Mouse (Mus musculus): ENCODE measurements around the gene Adamts16.
A peak's percentile ranks its signal among the peaks of the same experiment; 100 is the strongest.

Gene Adamts16

GRCm38 (mm10) chr13:70836246-70836645 is 5.4 kb downstream of the Adamts16 start:
- DNase-seq (ENCODE audit: low spot score in 2 of 2) = no peak

GRCm38 (mm10) chr13:70832593-70833138 is 8.9 kb downstream of the Adamts16 start:
- DNase-seq (ENCODE audit: low spot score in 2 of 2) = no peak

- no peak for DNase-seq (ENCODE audit: low spot score in 2 of 2)
Measured at GRCm38 (mm10) chr13:70831041-70831440, 10.6 kb downstream of the Adamts16 start.

GRCm38 (mm10) chr13:70827507-70827906 is 14.1 kb downstream of the Adamts16 start:
- no peak for DNase-seq (ENCODE audit: low spot score in 2 of 2)

- no peak for DNase-seq (ENCODE audit: low spot score in 2 of 2)
Measured at GRCm38 (mm10) chr13:70825265-70825664, 16.3 kb downstream of the Adamts16 start.

GRCm38 (mm10) chr13:70823757-70824156 is 17.9 kb downstream of the Adamts16 start:
- DNase-seq (ENCODE audit: low spot score in 2 of 2) = no peak

GRCm38 (mm10) chr13:70818982-70819381 is 22.6 kb downstream of the Adamts16 start:
- DNase-seq (ENCODE audit: low spot score in 2 of 2) = no peak

- DNase-seq (ENCODE audit: low spot score in 2 of 2) = no peak
Measured at GRCm38 (mm10) chr13:70814423-70814822, 27.2 kb downstream of the Adamts16 start.

- no peak for DNase-seq (ENCODE audit: low spot score in 2 of 2)
Measured at GRCm38 (mm10) chr13:70805506-70805905, 36.1 kb downstream of the Adamts16 start.

GRCm38 (mm10) chr13:70802849-70803248 is 38.8 kb downstream of the Adamts16 start:
- DNase-seq (ENCODE audit: low spot score in 2 of 2) = no peak

- no peak for DNase-seq (ENCODE audit: low spot score in 2 of 2)
Measured at GRCm38 (mm10) chr13:70799322-70799721, 42.3 kb downstream of the Adamts16 start.

GRCm38 (mm10) chr13:70798396-70798795 is 43.2 kb downstream of the Adamts16 start:
- DNase-seq (ENCODE audit: low spot score in 2 of 2) = peak; percentile 36 to 65

- DNase-seq (ENCODE audit: low spot score in 2 of 2) = no peak
Measured at GRCm38 (mm10) chr13:70794074-70794572, 47.5 kb downstream of the Adamts16 start.

GRCm38 (mm10) chr13:70793660-70794059 is 48.0 kb downstream of the Adamts16 start:
- DNase-seq (ENCODE audit: low spot score in 2 of 2) = no peak

- no peak for DNase-seq (ENCODE audit: low spot score in 2 of 2)
Measured at GRCm38 (mm10) chr13:70792950-70793349, 48.7 kb downstream of the Adamts16 start.

GRCm38 (mm10) chr13:70789806-70790205 is 51.8 kb downstream of the Adamts16 start:
- DNase-seq (ENCODE audit: low spot score in 2 of 2) = no peak

GRCm38 (mm10) chr13:70789022-70789421 is 52.6 kb downstream of the Adamts16 start:
- no peak for DNase-seq (ENCODE audit: low spot score in 2 of 2)

- no peak for DNase-seq (ENCODE audit: low spot score in 2 of 2)
Measured at GRCm38 (mm10) chr13:70785078-70785477, 56.5 kb downstream of the Adamts16 start.

- no peak for DNase-seq (ENCODE audit: low spot score in 2 of 2)
Measured at GRCm38 (mm10) chr13:70784126-70784525, 57.5 kb downstream of the Adamts16 start.

GRCm38 (mm10) chr13:70779781-70780180 is 61.8 kb downstream of the Adamts16 start:
- no peak for DNase-seq (ENCODE audit: low spot score in 2 of 2)

- no peak for DNase-seq (ENCODE audit: low spot score in 2 of 2)
Measured at GRCm38 (mm10) chr13:70778872-70779554, 62.6 kb downstream of the Adamts16 start.

- peak in 1 of 2 experiments; percentile 23 for DNase-seq (ENCODE audit: low spot score in 2 of 2)
Measured at GRCm38 (mm10) chr13:70771100-70771499, 70.5 kb downstream of the Adamts16 start.

GRCm38 (mm10) chr13:70769156-70769555 is 72.5 kb downstream of the Adamts16 start:
- no peak for DNase-seq (ENCODE audit: low spot score in 2 of 2)

Measured in right cerebral cortex, postnatal 10 days (tissue).